Mouse (Mus musculus) forebrain, embryonic 13.5 days (tissue): ENCODE data around the gene Gapdh. TPM values are rescaled to one million over a fixed set of nuclear protein-coding genes. Genes with fewer than 3 reads are reported as not detected.
"Not testable (repeated sequence)": the region's sequence is repeated elsewhere in the genome, so short reads cannot be mapped to it uniquely, and the experiment has no call there.

ENCODE experiments used
- ATAC-seq: fragments of 200-750 bp; cut with Nextera tagmentation; 2 replicates; pipeline ENCODE4 v1.8.0; 2017
- H3K27ac ChIP-seq: fragments of 300-500 bp; sonication (generic); 2 replicates; pipeline ENCODE4 v1.5.1; 2015; ENCODE audit warnings: inconsistent platforms, mild to moderate bottlenecking, moderate library complexity
- H3K27me3 ChIP-seq: fragments of 300-500 bp; sonication (generic); 2 replicates; pipeline ENCODE4 v1.6.1; 2015; ENCODE audit warnings: mild to moderate bottlenecking, inconsistent platforms
- H3K36me3 ChIP-seq: fragments of 300-500 bp; sonication (generic); 2 replicates; pipeline ENCODE4 v1.6.1; 2015; ENCODE audit warnings: mild to moderate bottlenecking, inconsistent platforms; ENCODE audit not compliant: poor library complexity, severe bottlenecking
- H3K4me1 ChIP-seq: fragments of 300-500 bp; sonication (generic); 2 replicates; pipeline ENCODE4 v1.6.1; 2015; ENCODE audit warnings: inconsistent platforms
- H3K4me2 ChIP-seq: fragments of 300-500 bp; sonication (generic); 2 replicates; pipeline ENCODE4 v1.6.1; 2015; ENCODE audit warnings: inconsistent platforms, mild to moderate bottlenecking, moderate library complexity
- H3K4me3 ChIP-seq: fragments of 300-500 bp; sonication (generic); 2 replicates; pipeline ENCODE4 v1.5.1; 2015; ENCODE audit warnings: mild to moderate bottlenecking, inconsistent platforms
- H3K9ac ChIP-seq: fragments of 300-500 bp; sonication (generic); 2 replicates; pipeline ENCODE4 v1.6.1; 2015; ENCODE audit warnings: mild to moderate bottlenecking, inconsistent platforms
- H3K9me3 ChIP-seq: fragments of 300-500 bp; sonication (generic); replicated peaks from 2 replicates; pipeline ENCODE4 v1.6.1; 2016; ENCODE audit warnings: inconsistent platforms
- WGBS: fragments of 180-500 bp; shearing (Covaris S2); methylation state at CpG from one replicate; pipeline ENCODE4 v1.1.7; 2015; 5-methylcytosine and 5-hydroxymethylcytosine counted together
- polyA plus RNA-seq: library from polyadenylated mRNA; unstranded; fragments of >200 nt; fragmentation: Nextera tagmentation; extraction: Ambion mirVana; gene quantifications from 2 replicates; pipeline ENCODE4 v1.2.1, GENCODE M21; 2015

The Gapdh gene
- polyA plus RNA-seq, 1 experiment from 2014 or later = 2,008 TPM

DNA sequence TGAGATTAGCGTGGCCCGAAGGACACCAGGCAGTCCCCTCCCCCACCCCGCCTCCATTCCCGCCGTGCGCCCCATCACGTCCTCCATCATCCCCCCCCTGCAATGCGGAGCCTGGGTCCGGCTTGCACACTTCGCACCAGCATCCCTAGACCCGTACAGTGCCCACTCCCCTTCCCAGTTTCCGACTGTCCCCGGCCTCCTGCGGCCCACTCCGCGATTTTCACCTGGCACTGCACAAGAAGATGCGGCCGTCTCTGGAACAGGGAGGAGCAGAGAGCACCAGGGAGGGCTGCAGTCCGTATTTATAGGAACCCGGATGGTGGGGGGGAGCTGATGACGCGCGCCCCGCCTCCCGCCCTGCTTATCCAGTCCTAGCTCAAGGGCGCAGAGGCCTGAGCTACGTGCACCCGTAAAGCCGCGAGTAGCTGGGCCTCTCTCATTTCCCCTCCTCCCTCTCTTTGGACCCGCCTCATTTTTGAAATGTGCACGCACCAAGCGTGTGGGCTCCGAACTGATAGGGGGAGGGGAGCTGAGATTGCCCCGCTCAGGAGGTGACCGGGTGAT lies 857 bp downstream of the Gapdh start:
- ATAC-seq = peak; percentile 93
- Histone ChIP-seq H3K4me3 (peak overlapping the region; percentile 96), H3K36me3 (peaks cover 70% of the 10 kb centered on the region), H3K4me2 (peak overlapping the region; percentile 98), H3K4me1 (peaks cover 59% of the 10 kb centered on the region), H3K9me3 (no peaks in the 10 kb centered on the region), H3K9ac (peak overlapping the region; percentile 99), H3K27me3 (no peaks in the 10 kb centered on the region), H3K27ac (peak overlapping the region; percentile 89)
- WGBS = 2% methylated on average over 36 of the region's 36 CpGs

DNA sequence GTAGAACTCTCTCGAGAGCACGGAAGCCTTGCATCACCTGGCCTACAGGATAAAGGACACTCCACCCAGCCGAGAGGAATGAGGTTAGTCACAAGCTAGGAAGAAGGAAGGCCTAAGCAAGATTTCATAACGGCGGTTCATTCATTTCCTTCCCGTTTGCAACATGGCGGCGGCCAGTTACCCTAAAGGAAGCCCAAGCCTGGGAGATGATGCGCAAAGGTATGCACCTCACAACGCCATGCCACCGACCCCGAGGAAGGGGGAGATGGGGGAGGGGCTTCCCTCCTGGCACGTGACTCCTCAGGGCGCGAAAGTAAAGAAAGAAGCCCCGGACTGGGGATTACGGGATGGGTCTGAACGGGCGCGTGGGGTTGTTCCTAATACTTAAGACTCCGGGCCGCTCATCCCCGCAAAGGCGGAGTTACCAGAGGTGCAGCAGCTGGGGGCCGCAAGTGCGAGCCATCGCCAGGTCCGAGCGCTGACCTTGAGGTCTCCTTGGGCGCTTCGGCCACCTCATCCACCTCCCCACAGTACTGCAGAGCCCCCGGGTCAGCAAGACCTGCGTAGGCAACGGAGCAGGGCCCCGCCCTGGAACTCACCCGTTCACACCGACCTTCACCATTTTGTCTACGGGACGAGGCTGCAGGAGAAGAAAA lies 1.5 kb downstream of the Gapdh start:
- ATAC-seq = peak; percentile 39
- Histone ChIP-seq H3K27ac (peak overlapping the region; percentile 89), H3K27me3 (no peaks in the 10 kb centered on the region), H3K9me3 (no peaks in the 10 kb centered on the region), H3K4me2 (peak overlapping the region; percentile 98), H3K4me3 (peak overlapping the region; percentile 96), H3K9ac (peak overlapping the region; percentile 99), H3K36me3 (peaks cover 70% of the 10 kb centered on the region), H3K4me1 (peaks cover 64% of the 10 kb centered on the region)
- WGBS = 0% methylated on average over 39 of the region's 39 CpGs

DNA sequence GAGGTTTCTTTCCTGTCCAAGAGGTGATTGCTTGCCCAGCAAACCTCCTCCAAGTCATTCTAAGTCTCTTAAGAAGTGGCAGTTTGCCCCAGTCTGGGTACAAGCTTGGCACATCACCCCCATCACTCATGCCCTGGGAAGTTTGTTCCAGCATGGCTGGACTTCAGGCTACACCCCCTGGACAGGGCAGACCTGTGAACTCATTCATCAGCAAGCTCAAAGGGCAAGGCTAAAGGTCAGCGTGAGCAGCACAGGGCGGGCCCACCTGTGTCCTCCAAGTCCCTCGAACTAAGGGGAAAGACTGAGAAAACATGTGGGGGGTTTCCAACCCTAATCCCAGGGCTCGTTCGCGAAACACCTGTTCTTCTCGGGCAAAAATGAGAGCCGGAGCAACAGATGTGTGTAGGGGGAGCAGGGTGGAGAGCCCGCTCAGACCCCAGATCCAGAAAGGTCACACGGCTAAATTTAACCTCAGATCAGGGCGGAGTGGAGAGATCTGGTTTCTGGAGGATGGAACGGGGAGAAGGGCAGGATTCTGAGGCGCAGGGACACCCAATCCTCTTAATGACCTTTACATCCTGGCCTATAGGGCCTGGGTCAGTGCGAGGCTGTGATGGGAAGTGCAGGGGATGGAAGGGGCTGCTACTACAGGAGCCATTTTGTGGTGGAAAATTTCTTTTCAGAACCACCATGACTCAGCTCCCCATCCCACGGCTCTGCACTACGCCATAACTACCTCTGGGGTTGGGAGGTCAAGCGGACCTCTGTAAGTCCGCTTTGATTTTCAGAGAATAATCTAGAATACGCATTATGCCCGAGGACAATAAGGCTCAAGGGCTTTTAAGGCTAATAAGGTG lies 2.2 kb downstream of the Gapdh start:
- no peak for ATAC-seq
- H3K27ac ChIP-seq = peak overlapping the region; percentile 89
- H3K4me1 ChIP-seq = peaks cover 64% of the 10 kb centered on the region
- H3K36me3 ChIP-seq = peaks cover 70% of the 10 kb centered on the region
- H3K9me3 ChIP-seq = no peaks in the 10 kb centered on the region
- peak overlapping the region; percentile 98 for H3K4me2 ChIP-seq
- H3K27me3 ChIP-seq = no peaks in the 10 kb centered on the region
- H3K4me3 ChIP-seq = peak overlapping the region; percentile 96
- 2% methylated on average over 20 of the region's 20 CpGs for WGBS
- H3K9ac ChIP-seq = peak overlapping the region; percentile 99

DNA sequence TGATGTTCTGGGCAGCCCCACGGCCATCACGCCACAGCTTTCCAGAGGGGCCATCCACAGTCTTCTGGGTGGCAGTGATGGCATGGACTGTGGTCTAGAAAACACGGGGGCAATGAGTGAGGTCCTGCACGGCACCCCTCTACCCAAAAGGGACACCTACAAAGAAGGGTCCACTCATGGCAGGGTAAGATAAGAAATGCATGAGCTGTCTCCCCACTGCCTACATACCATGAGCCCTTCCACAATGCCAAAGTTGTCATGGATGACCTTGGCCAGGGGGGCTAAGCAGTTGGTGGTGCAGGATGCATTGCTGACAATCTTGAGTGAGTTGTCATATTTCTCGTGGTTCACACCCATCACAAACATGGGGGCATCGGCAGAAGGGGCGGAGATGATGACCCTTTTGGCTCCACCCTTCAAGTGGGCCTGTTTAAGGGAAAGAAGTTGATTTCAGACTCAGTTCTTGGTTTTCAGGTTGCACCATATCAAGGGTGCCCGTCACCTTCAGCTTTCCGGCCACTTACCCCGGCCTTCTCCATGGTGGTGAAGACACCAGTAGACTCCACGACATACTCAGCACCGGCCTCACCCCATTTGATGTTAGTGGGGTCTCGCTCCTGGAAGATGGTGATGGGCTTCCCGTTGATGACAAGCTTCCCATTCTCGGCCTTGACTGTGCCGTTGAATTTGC lies 3.5 kb downstream of the Gapdh start:
- H3K4me2 ChIP-seq = peak overlapping the region; percentile 37
- not testable (repeated sequence) for H3K27ac ChIP-seq, H3K9ac ChIP-seq, H3K9me3 ChIP-seq, H3K4me3 ChIP-seq, H3K27me3 ChIP-seq, ATAC-seq
- WGBS = 73% methylated on average over 13 of the region's 16 CpGs
- H3K4me1 ChIP-seq = peaks cover 61% of the 10 kb centered on the region
- H3K36me3 ChIP-seq = peaks cover 68% of the 10 kb centered on the region

DNA sequence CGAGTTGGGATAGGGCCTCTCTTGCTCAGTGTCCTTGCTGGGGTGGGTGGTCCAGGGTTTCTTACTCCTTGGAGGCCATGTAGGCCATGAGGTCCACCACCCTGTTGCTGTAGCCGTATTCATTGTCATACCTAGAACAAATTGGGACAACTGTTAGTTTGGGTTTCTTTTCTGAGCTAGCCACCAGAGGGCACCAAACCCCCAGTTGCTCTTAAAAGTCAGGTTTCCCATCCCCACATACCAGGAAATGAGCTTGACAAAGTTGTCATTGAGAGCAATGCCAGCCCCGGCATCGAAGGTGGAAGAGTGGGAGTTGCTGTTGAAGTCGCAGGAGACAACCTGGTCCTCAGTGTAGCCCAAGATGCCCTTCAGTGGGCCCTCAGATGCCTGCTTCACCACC lies 4.3 kb downstream of the Gapdh start:
- H3K36me3 ChIP-seq = peaks cover 62% of the 10 kb centered on the region
- not testable (repeated sequence) for H3K27ac ChIP-seq, ATAC-seq, H3K9ac ChIP-seq, H3K9me3 ChIP-seq, H3K27me3 ChIP-seq, H3K4me3 ChIP-seq
- 0 out of 2 replicates have a peak overlapping the region, but pooled peaks have one; percentile 37 for H3K4me2 ChIP-seq
- H3K4me1 ChIP-seq = peaks cover 58% of the 10 kb centered on the region
- WGBS = 4% methylated on average over 4 of the region's 5 CpGs

DNA sequence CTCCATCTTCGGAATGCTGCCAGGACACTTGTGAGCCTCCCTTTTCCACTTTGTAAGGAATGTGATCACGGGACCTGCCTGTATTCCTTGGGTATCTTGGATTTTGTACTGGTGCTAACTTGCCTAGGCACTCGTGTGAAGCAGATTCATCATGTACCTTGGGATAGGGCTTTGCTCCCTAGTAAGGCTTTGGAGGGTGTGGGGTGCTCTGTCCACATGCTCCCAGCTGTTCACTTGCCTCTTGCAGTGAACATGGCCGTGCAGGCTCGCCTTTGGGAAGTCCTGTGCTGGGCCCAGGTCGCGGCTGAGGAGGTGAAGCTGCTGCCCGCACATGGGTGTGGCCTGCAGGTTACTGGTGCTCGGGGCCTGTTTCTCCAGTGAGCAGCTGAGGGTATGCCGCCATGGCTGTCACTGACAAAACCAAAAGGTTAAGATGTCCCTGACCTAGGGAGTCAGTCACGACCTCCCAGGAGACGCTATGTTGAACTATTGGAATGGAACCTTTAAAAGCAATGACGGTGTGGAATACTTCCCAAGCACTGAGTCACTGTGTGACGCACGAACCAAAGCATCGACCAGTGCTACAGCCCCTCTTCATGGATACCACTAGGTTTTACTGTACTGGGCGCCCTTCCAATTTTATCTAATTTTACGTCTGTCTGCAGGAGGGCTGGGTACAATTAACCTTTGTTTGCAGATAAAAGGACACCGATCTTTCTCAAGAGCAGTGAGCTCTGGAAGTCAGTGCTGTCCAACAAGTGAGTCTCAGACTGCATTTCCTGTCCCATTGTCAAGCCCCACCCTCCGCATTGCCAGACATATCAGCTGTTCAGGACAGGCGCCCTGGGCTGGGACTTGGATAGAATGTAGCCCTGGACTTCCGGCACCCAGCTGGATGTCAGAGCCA lies 5.2 kb downstream of the Gapdh start:
- Histone ChIP-seq H3K36me3 (peaks cover 63% of the 10 kb centered on the region), H3K4me1 (peaks cover 50% of the 10 kb centered on the region), H3K4me3 (no peak overlapping the region), H3K9me3 (no peaks in the 10 kb centered on the region), H3K9ac (0 out of 2 replicates have a peak overlapping the region, but pooled peaks have one; percentile 10), H3K4me2 (peak overlapping the region; percentile 20; the same call in 1 of the 2 replicates), H3K27ac (peak overlapping the region; percentile 58), H3K27me3 (no peaks in the 10 kb centered on the region)
- no peak for ATAC-seq
- WGBS = 13% methylated on average over 22 of the region's 22 CpGs

DNA sequence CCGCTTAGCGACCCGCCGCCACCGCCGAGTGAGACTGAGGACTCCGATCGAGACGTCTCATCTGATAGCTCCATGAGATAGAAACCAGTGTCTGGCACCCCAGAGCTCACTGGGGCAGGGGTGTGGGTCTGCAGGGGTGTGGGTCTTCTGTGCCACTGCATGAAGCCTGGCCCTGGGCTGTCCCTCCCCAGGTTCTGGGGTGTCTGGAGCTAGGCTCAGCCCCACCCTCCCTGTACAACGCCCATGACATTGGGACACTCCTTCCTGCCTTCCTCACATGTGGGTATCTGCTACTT lies 5.8 kb downstream of the Gapdh start:
- H3K27ac ChIP-seq = peak overlapping the region; percentile 58
- H3K4me2 ChIP-seq = no peak overlapping the region
- H3K27me3 ChIP-seq = no peaks in the 10 kb centered on the region
- ATAC-seq = no peak
- no peak overlapping the region for H3K4me3 ChIP-seq
- H3K9ac ChIP-seq = 0 out of 2 replicates have a peak overlapping the region, but pooled peaks have one; percentile 13
- 52% methylated on average over 10 of the region's 10 CpGs for WGBS
- H3K36me3 ChIP-seq = peaks cover 67% of the 10 kb centered on the region
- no peaks in the 10 kb centered on the region for H3K9me3 ChIP-seq
- peaks cover 45% of the 10 kb centered on the region for H3K4me1 ChIP-seq

DNA sequence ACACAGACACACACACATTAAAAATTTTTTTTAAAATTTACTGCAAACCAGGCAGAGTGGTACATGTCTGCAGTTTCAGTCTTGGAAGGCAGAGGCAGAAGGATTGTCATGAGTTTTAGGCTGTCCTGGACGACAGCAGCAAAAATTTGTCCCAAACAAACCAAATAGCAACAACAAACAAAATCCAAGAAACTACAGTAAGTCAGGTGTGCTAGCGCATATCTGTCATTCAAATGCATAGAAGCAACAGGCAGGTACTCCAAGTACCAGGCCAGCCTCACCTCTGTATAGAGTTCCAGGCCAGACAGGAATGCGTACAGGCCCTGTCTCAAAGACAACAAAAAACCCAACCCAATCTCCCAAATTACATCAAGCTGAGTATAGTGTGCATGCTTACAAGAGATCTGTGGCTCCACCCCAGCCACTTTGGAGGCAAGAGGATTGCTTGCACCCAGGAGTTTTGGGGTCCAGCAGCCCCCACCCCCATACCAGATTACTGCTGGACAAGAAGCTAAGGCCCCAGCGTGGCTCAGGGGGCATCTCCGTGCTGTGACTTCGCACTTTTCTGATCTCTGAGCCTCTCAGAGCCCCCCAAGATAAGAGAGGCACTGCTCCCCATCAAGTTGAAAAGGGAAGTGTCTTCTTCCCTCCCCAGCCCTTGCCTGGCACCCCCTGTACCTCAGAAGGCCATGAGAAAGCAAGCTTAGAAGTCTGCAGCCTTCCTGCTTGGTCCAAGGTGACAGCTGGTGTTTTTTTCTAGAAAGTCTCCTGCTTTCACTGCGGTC lies 6.3 kb downstream of the Gapdh start:
- H3K4me2 ChIP-seq = no peak overlapping the region
- peak overlapping the region; percentile 58 for H3K27ac ChIP-seq

DNA sequence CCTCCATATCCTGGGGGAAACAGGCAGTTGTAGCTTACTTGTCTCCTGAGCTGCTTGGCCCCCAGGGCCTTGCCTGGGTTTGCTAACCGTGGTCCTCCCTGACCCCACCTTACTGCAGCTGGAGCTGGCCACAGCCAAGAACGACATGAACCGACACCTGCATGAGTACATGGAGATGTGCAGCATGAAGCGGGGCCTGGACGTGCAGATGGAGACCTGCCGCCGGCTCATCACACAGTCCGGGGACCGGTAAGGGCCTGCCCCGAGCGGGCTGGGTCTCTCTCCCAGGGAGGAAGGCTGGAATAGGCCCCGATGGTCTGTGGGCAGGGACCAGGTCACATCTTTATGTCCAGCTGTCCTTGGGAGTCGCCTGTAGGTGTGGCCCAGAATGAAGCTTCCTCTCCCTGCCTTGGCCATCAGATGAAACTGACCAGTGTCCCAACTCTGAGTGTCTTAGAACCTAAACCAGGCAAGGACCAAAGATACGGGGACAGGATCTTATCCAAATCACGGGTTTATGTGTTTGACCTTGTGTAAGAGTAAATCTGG lies 7.2 kb downstream of the Gapdh start:
- ATAC-seq = no peak
- H3K27me3 ChIP-seq = no peaks in the 10 kb centered on the region
- H3K27ac ChIP-seq = no peak overlapping the region
- 85% methylated on average over 15 of the region's 15 CpGs for WGBS
- peaks cover 67% of the 10 kb centered on the region for H3K36me3 ChIP-seq
- H3K4me1 ChIP-seq = peaks cover 40% of the 10 kb centered on the region
- H3K4me2 ChIP-seq = no peak overlapping the region
- no peak overlapping the region for H3K4me3 ChIP-seq
- no peaks in the 10 kb centered on the region for H3K9me3 ChIP-seq
- no peak overlapping the region for H3K9ac ChIP-seq

More for the DNA sequence above, 6.3 kb downstream of the Gapdh start:
- H3K4me1 ChIP-seq = peaks cover 45% of the 10 kb centered on the region
- H3K4me3 ChIP-seq = no peak overlapping the region
- no peak for ATAC-seq
- 86% methylated on average over 7 of the region's 7 CpGs for WGBS
- H3K9me3 ChIP-seq = no peaks in the 10 kb centered on the region
- H3K36me3 ChIP-seq = peaks cover 67% of the 10 kb centered on the region
- H3K27me3 ChIP-seq = no peaks in the 10 kb centered on the region
- 0 out of 2 replicates have a peak overlapping the region, but pooled peaks have one; percentile 13 for H3K9ac ChIP-seq

DNA sequence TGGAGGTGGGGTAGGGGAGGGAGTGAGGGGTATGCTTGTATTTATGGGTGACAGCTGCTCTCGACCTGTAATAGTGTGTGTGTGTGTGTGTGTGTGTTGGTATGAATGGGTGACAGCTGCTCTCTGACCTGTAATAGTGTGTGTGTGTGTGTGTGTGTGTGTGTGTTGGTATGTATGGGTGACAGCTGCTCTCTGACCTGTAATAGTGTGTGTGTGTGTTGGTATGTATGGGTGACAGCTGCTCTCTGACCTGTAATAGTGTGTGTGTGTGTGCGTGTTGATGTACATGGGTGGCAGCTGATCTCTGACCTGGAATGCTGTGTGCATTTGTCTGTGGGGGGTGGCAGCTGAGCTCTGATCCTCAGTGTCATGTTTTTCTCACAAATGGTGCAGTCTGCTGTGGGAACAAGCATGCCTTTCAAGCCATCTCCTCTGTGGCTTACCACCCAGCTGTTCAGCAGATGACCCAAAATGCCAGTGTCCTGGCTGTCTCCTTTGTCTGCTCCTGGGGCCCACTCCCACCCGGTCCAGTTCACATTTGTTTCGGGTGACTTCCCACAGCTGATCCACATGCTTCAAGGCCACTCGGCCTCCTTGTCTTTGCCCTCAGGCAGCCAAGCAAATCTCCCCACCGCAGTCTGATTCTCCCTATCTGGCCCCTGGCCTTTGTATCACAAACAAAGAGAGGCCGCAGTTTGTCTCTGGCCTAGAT lies 9.2 kb downstream of the Gapdh start:
- Histone ChIP-seq H3K36me3 (peaks cover 68% of the 10 kb centered on the region), H3K4me2 (no peak overlapping the region), H3K9me3 (no peaks in the 10 kb centered on the region), H3K4me1 (peaks cover 24% of the 10 kb centered on the region), H3K27me3 (no peaks in the 10 kb centered on the region), H3K27ac (peak overlapping the region; percentile 51), H3K9ac (peak overlapping the region; percentile 43), H3K4me3 (no peak overlapping the region)
- no peak for ATAC-seq
- 29% methylated on average over 7 of the region's 7 CpGs for WGBS
